Mouse (Mus musculus): ENCODE measurements at regions not wholly inside any gene's neighbourhood (a gene's known extent, or its start where the extent isn't known, plus 50 kb on each side); places are given as distances from the start of the nearest gene placed in this dataset.
A peak's percentile ranks its signal among the peaks of the same experiment; 100 is the strongest.
"Not testable (repeated sequence)": the region's sequence is repeated elsewhere in the genome, so short reads cannot be mapped to it uniquely, and the experiment has no call there.

- DNase-seq: not testable (repeated sequence)
Measured at GRCm38 (mm10) chr7:29639591-29639990, 87.2 kb downstream of the Catsperg2 start.

- no peak for DNase-seq
Measured at GRCm38 (mm10) chr7:29602356-29602755, 83.9 kb upstream of the Sipa1l3 start.

- no peak for DNase-seq
Measured at GRCm38 (mm10) chr7:29601337-29601736, 82.9 kb upstream of the Sipa1l3 start.

GRCm38 (mm10) chr7:29597291-29597690 lies 78.8 kb upstream of the Sipa1l3 start:
- peak; percentile 49 for DNase-seq

- no peak for DNase-seq
Measured at GRCm38 (mm10) chr7:29578128-29578527, 59.7 kb upstream of the Sipa1l3 start.

GRCm38 (mm10) chr7:29575606-29576005 lies 57.2 kb upstream of the Sipa1l3 start:
- DNase-seq: no peak

Data from kidney, postnatal 14 days (tissue).